Mouse (Mus musculus): ENCODE measurements around the gene Fbxo40.

- TF ChIP-seq CTCF (IDR thresholded peaks at IDR 0.05; ENCODE audit: control insufficient read depth, insufficient read depth, low read length) (0 out of 2 replicates have a peak, but pooled peaks have one; percentile 12), POLR2A (IDR thresholded peaks at IDR 0.05; ENCODE audit: borderline replicate concordance, control insufficient read depth, low read depth, low read length) (no peak)
Measured at GRCm38 (mm10) chr16:37010370-37010769, 20.1 kb upstream of the Fbxo40 start.

All from bone marrow, adult 2 months (tissue).